Mouse (Mus musculus): Measurements from ENCODE around the gene Smc4. TPM values are rescaled to one million over a fixed set of nuclear protein-coding genes. Genes with fewer than 3 reads are reported as not detected.

Smc4 gene
- polyA plus RNA-seq, 1 experiment from 2014 or later: 226 TPM

MicroRNA genes within 50 kb of the gene (microRNA counts, 519-probe panel; counts per million panel counts)
- microRNA mmu-miR-15b: 5,942 counts per million, percentile 96 among the panel's probes with 10 or more counts

Small RNA genes within 50 kb of the gene (microRNA-seq; reads per million reads assigned to microRNA genes)
- gene Mir15b (ENCODE audit: borderline number of aligned reads): 3,093 reads per million, percentile 84 among the genes with 10 or more reads in this experiment
- gene Mir16-2 (ENCODE audit: borderline number of aligned reads): 733 reads per million, percentile 67 among the genes with 10 or more reads in this experiment

Other genes with a start within 250 kb of the Smc4 start
- 1.4 and 1.5 TPM in 2 replicates for gene 1110032F04Rik, start 135.2 kb upstream of the Smc4 start, polyA plus RNA-seq (2014; fragmentation: Nextera tagmentation; extraction: Ambion mirVana)
- 22.4 and 24.8 TPM in 2 replicates for gene Ift80, start 168 bp upstream of the Smc4 start, polyA plus RNA-seq (2014; fragmentation: Nextera tagmentation; extraction: Ambion mirVana)
- 206 and 231 TPM in 2 replicates for gene Trim59, start 40.0 kb downstream of the Smc4 start, polyA plus RNA-seq (2014; fragmentation: Nextera tagmentation; extraction: Ambion mirVana)
- gene Kpna4, start 122.4 kb downstream of the Smc4 start, polyA plus RNA-seq (2014; fragmentation: Nextera tagmentation; extraction: Ambion mirVana): 46.2 and 51.3 TPM in 2 replicates
- gene Arl14, start 217.7 kb downstream of the Smc4 start, polyA plus RNA-seq (2014; fragmentation: Nextera tagmentation; extraction: Ambion mirVana): not detected in 2 replicates